Mouse (Mus musculus): ENCODE measurements around the gene Pex11a.

The Pex11a gene

DNA sequence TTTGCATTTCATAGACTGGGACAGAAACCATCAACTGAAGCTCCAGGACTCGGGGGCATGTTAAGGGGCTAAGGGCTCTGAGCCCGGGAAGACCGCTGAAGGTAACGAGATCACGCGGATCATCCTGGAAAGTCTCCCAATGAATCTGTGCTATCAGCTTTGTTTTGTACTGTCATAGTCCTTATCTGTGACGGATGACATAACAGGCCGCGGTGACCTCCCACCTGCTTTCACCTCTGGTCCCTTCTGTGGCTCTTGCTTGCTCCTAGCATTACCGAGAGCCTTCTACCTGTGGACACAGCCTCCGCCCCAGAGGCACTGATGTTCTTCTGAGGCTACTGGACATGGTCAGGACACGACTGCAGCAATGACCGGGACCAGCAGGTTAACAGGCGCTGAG is 6.4 kb downstream of the Pex11a start:
- DNase-seq, result no peak

- DNase-seq, result no peak
These were observed 8.4 kb downstream of the Pex11a start for GRCm38 (mm10) chr7:79734563-79734962.

- DNase-seq, result no peak
These were observed 10.3 kb downstream of the Pex11a start, which contains the start of gene Plin1 for GRCm38 (mm10) chr7:79732622-79733021. TSS of gene Plin1 (minus strand) at chr7:79732903.

GRCm38 (mm10) chr7:79731438-79731837 is 11.5 kb downstream of the Pex11a start:
- DNase-seq, result no peak

DNA sequence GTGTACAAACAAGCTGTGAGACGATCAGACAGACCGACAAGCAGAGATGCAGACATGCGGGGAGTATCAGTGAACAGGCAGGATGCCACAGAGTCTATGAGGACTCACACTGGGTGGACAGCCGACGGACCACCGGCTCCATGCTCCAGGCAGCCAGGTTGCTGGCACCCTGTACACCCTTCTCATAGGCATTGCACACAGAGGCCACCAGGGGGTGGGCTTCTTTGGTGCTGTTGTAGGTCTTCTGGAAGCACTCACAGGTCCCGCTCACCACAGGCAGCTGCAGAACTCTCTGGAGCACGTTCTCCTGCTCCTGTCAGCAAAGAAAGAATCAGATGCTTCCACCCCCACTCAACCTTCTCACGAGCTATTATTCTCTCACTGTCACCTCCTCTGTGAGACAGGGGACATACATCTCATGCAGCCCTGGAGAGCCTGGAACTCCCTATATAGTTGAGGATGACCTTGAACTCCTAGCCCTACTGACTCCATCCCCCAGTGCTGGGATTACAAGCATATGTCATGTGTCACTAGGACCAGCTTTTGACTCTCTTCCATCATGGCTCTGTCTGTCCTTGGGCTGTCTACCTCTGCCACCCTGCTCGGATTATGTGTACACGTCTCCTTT is 13.1 kb downstream of the Pex11a start:
- no peak for DNase-seq

- peak; percentile 41 for DNase-seq
These were observed 13.8 kb downstream of the Pex11a start for GRCm38 (mm10) chr7:79729169-79729568.

DNA sequence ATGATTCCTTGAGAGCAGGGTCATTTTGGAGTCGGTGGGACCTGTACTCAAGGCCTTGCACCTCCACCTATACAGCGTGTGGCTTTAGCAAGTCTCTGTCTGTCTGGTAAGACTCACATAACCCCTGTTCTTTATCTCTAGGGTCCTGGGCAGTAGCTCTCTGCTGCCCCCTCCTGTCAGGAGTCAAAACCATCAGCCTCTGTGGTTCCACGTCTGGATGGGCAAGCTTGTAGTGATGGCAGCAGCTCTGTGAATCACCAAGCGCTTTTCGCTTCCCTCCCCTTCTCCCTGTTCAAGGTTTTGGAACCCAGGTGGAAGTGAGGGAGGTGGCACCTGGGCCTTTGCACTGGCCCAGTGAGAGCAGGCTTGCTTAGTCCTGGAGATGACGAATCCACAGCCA is 14.7 kb downstream of the Pex11a start:
- DNase-seq, result peak; percentile 40

GRCm38 (mm10) chr7:79727091-79727490 is 15.8 kb downstream of the Pex11a start:
- DNase-seq, result no peak

- DNase-seq, result no peak
These were observed 21.4 kb downstream of the Pex11a start for GRCm38 (mm10) chr7:79721386-79721977.

DNA sequence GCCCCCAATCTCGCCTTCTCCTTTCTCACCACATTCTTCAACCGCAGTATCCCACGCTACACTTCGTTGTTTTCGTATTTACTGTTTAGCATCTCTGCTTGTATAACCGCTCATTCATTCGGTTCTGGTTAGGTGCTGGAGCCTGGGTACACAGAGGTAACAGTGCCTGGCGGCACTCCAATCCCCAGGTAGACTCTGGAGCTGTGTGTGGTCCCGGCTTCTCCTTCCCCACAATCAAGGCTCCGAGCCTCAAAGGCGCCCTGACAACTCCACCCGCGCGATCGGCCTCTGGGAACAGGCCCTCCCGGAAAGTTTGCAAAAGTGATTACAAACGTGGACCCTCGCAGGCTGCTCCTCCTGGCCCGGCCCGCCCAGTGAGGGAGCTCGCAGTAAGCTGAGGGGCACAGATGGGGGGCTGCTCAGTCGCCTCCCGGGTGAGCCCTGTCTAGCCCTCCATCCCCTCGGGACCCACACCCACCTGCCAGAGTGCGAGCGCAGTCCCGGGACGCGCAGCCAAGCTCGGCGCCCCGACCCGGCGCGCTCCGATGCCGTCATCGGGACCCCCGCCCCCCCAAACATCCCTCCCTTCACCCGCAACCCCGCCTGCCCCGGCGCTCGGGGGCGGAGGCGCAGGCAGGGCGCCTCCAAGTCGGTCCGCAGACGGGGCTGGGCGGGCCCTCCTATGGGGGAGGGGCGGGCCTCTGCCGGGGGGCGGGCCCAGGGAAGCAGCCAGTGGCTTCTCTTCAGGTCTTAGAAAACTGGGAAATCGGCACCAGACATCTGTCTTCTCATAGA is 27.5 kb downstream of the Pex11a start, which contains the start of gene Kif7:
Gene Kif7 (minus strand): TSS at position 534 of the 795 bp plus-strand sequence.
- peak; percentile 38 for DNase-seq

GRCm38 (mm10) chr7:79710831-79711230 is 32.1 kb downstream of the Pex11a start:
- DNase-seq, result no peak

DNA sequence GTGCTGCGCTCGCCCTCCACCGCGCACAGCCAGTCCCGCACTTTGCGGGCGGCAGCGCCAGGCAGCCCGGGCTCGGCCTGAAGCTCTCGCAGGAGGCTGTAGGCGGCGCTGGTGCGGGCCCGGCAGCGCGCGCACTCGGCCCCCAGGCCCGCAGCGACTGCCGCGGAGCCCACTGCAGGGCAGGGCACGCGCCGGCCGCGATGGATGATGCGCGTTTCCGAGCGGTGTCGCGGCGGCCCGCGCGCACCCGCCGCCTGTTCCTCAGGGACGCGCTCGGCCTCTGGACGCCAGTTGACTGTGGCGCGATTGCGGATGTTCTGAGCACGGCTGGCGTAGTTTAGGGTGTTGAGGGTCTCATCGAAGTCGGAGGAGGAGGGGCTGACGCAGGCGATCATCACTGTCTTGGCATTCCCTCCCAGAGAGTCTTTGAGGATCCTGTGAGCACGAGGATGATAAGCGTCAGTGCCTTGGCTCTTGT is 32.8 kb downstream of the Pex11a start:
- peak; percentile 43 for DNase-seq

- DNase-seq, result no peak
These were observed 37.7 kb downstream of the Pex11a start for GRCm38 (mm10) chr7:79705210-79705609.

GRCm38 (mm10) chr7:79702755-79703154 is 40.2 kb downstream of the Pex11a start:
- no peak for DNase-seq

GRCm38 (mm10) chr7:79696495-79696894 is 46.4 kb downstream of the Pex11a start:
- DNase-seq, result no peak

Measured in layer of hippocampus, adult 9-11 months (tissue).